Mouse (Mus musculus) spleen, adult 10 weeks (tissue): ENCODE measurements around the gene Olfr654. TPM values are rescaled to one million over a fixed set of nuclear protein-coding genes. Genes with fewer than 3 reads are reported as not detected.

ENCODE experiments used
- polyA plus RNA-seq: library from polyadenylated mRNA; stranded (reverse); fragments of 350-450 nt; fragmentation: Illumina TruSeq; extraction: RNeasy Lipid Tissue Mini Kit (QIAGEN cat#74804); gene quantifications from one replicate; pipeline ENCODE4 v1.2.3, GENCODE M21; 2015; ENCODE audit warnings: low replicate concordance; ENCODE audit not compliant: insufficient read depth

Gene Olfr654
- not detected for polyA plus RNA-seq

DNA sequence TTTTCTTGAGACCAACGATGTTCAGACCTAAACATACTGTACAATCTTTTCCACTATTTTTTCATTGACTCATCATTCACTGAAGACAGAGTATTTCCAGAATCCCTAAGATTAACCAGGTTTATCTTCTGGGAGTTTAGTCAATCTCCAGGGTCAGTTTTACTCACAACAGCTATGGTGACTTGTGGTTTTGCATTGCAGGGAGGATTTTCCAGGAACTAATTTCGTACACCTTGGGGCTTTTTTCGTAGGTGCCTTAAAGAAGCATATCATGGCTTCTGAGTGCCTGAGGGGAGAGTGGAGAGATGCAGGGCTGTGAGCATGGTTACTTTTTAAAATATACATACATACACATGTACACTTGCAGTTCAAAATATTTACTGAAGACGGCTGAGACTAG is at the start of gene Olfr654:
Gene Olfr654, plus strand, starts transcription at position 301 of the 400 bp plus-strand sequence.

DNA sequence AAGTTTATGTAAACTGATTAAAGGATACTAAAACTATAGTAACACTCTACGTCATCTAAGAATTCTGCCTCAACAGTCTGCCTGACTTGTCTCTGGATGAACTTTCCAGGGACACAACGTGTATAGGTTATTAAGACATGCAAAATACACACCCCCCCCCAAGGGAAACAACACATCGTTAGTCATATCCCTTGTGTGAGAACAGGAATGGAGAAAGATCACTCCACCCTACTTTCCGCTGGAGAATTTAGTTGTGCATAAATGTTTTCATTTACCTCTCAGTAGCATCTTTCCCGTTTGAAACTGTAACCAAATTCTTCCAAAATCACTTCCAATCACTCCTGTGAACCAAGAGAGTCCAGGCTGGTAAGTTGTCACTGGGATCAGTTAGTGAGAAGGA is 37.0 kb upstream of the Olfr654 start, which contains the start of gene Olfr651:
Gene Olfr651, plus strand, starts transcription at position 301 of the 400 bp plus-strand sequence.

DNA sequence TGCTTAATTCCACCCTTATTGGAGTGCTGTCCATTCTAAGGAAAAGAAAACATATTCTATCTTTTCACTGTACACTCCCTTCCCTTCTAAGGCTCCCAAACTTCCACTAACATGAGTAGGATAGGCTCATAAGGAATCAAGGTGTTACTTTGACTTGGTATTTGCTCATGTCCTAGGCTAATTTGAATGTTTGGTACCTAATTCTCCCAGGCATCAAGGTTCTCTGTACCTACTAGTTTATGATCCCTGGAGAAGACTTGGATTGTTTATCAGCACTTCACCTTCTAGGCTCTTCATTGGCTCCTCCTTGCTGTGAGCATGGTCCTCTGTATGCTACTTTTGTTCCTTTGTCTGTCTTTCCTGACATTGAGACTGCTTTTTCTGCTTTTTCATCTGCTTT is 26.2 kb upstream of the Olfr654 start, which contains the start of gene Olfr652:
Gene Olfr652, plus strand, starts transcription at position 301 of the 400 bp plus-strand sequence.

DNA sequence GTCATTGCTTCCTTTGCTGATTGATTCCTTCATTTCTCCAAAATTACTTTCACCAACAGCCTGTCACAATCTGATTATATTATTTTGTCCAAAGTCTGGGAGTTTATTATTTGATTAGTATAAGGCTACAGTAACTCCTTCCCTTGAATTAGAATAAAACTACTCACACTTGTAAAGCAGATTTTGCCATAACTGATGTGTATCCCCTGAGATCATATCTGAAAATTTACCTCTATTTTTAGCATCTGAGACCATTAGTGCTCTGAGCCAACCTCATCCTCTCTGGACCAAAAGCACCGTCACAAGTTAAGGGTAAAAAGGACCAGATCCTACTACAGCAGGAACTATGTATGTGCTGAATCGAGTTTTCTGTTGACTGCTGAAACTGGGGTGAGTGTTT is 9.8 kb upstream of the Olfr654 start, which contains the start of gene Olfr653:
Gene Olfr653, plus strand, starts transcription at position 301 of the 400 bp plus-strand sequence.

DNA sequence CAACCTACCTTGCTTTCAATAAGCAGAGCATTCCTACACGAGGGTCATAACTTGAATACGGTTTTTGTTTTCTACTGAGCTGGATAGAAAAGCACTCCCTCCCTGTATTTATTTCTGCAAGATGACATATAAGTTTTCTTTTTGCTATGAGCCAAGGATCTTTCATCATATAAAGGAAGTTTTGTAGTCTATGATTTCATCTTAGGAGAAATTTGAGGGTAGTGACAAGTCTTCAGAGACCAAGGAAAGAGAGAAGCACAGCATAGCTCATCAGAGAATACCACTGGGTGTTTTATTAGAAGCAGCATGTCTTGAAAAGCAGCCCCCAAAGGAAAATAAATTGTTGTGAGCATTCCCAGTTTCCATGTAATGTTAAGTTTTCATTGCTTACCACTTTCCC is 14.9 kb downstream of the Olfr654 start, which contains the start of gene Olfr655:
Gene Olfr655, minus strand, starts transcription at position 101 of the 400 bp plus-strand sequence.

DNA sequence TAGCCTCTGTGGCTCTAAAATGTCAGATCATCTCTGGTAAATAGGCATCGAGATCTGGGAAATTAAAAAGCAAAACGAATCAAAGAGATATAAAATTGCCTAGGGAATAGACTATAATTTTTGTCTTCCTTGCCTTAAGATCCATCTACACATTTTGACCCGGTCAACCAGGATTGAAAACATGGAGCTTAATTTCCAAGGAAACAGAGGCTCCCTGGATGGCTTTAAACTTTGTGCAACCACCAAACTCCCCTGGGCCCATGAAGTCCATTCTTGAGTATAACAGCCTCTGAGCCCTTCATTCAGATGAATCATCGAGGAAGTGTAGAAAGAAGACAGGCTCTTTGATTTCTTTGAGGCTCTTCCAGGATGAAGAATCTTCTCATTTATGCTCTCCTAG is 26.8 kb downstream of the Olfr654 start, which contains the start of gene Olfr656:
Gene Olfr656, plus strand, starts transcription at position 301 of the 400 bp plus-strand sequence.

DNA sequence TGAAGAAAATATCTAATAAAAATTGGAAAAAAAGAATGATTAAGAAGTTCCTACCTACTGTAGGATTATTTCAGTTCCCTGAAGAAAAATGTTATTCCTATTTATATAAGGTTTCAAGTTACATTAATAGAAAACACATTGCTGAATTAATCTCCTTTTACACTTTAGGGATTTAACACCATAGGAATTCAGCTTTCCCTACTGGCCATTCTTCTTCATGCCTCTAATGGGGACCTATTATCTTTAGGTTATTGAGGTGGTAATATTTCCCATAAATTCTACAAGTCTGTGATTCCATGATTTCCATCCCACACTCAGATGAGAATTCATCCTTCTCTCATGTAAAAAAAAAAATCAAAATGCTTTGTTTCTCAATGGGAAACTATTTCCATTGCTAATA is 37.7 kb downstream of the Olfr654 start, which contains the start of gene Olfr657:
Gene Olfr657, plus strand, starts transcription at position 301 of the 400 bp plus-strand sequence.

Other genes with a start within 250 kb of the Olfr654 start
- 101 TPM for gene Trim12c, start 233.7 kb upstream of the Olfr654 start, polyA plus RNA-seq
- gene Trim30b, start 217.1 kb upstream of the Olfr654 start, polyA plus RNA-seq, result 84.2 TPM
- gene Trim30c, start 186.2 kb upstream of the Olfr654 start, polyA plus RNA-seq, result 6.6 TPM
- 165 TPM for gene Trim30a, start 121.8 kb upstream of the Olfr654 start, polyA plus RNA-seq
- gene Trim30d, start 79.2 kb upstream of the Olfr654 start, polyA plus RNA-seq, result 83.4 TPM
- not detected for gene Olfr651, start 36.9 kb upstream of the Olfr654 start, polyA plus RNA-seq
- not detected for gene Olfr652, start 26.1 kb upstream of the Olfr654 start, polyA plus RNA-seq
- not detected for gene Olfr653, start 9.7 kb upstream of the Olfr654 start, polyA plus RNA-seq
- gene Olfr655, start 14.8 kb downstream of the Olfr654 start, polyA plus RNA-seq, result not detected
- not detected for gene Olfr656, start 26.9 kb downstream of the Olfr654 start, polyA plus RNA-seq
- gene Olfr657, start 37.8 kb downstream of the Olfr654 start, polyA plus RNA-seq, result not detected
- 0.12 TPM for gene Olfr658, start 60.3 kb downstream of the Olfr654 start, polyA plus RNA-seq
- gene Olfr659, start 79.7 kb downstream of the Olfr654 start, polyA plus RNA-seq, result not detected
- gene Olfr661, start 99.5 kb downstream of the Olfr654 start, polyA plus RNA-seq, result not detected
- gene Usp17le, start 190.4 kb downstream of the Olfr654 start, polyA plus RNA-seq, result not detected